Mouse (Mus musculus) heart, embryonic 13.5 days (tissue): Measurements from ENCODE around the gene Psmc3ip. TPM values are rescaled to one million over a fixed set of nuclear protein-coding genes. Genes with fewer than 3 reads are reported as not detected.
"Not testable (repeated sequence)": the region's sequence is repeated elsewhere in the genome, so short reads cannot be mapped to it uniquely, and the experiment has no call there.

Experiments
- ATAC-seq: fragments of 200-750 bp; cut with Nextera tagmentation; 2 replicates; pipeline ENCODE4 v1.8.0; 2017; ENCODE audit warnings: moderate TSS enrichment; ENCODE audit not compliant: insufficient number of reproducible peaks, low FRiP score, low TSS enrichment; ENCODE audit errors: extremely low read depth
- H3K27ac ChIP-seq: fragments of 300-500 bp; sonication (generic); replicated peaks from 2 replicates; pipeline ENCODE4 v1.5.1; 2015; ENCODE audit warnings: moderate library complexity, mild to moderate bottlenecking, inconsistent platforms
- H3K27me3 ChIP-seq: fragments of 300-500 bp; sonication (generic); replicated peaks from 2 replicates; pipeline ENCODE4 v1.6.1; 2015; ENCODE audit warnings: mild to moderate bottlenecking, inconsistent platforms
- H3K36me3 ChIP-seq: fragments of 300-500 bp; sonication (generic); 2 replicates; pipeline ENCODE4 v1.6.1; 2015; ENCODE audit warnings: mild to moderate bottlenecking, inconsistent platforms
- H3K4me1 ChIP-seq: fragments of 300-500 bp; sonication (generic); 2 replicates; pipeline ENCODE4 v1.6.1; 2015; ENCODE audit warnings: inconsistent platforms
- H3K4me2 ChIP-seq: fragments of 300-500 bp; sonication (generic); 2 replicates; pipeline ENCODE4 v1.6.1; 2015; ENCODE audit warnings: inconsistent platforms, mild to moderate bottlenecking, moderate library complexity
- H3K4me3 ChIP-seq: fragments of 300-500 bp; sonication (generic); 2 replicates; pipeline ENCODE4 v1.5.1; 2015; ENCODE audit warnings: moderate library complexity, mild to moderate bottlenecking, inconsistent platforms
- H3K9ac ChIP-seq: fragments of 300-500 bp; sonication (generic); 2 replicates; pipeline ENCODE4 v1.6.1; 2015; ENCODE audit warnings: inconsistent platforms, mild to moderate bottlenecking, moderate library complexity
- H3K9me3 ChIP-seq: fragments of 300-500 bp; sonication (generic); 2 replicates; pipeline ENCODE4 v1.6.1; 2016; ENCODE audit warnings: inconsistent platforms
- WGBS: fragments of 180-500 bp; shearing (Covaris S2); methylation state at CpG from one replicate; pipeline ENCODE4 v1.1.7; 2015; ENCODE audit warnings: mixed read lengths; 5-methylcytosine and 5-hydroxymethylcytosine counted together
- polyA plus RNA-seq: library from polyadenylated mRNA; unstranded; fragments of >200 nt; fragmentation: Nextera tagmentation; extraction: Ambion mirVana; gene quantifications from 2 replicates; pipeline ENCODE4 v1.2.1, GENCODE M21; 2015

The Psmc3ip gene
- polyA plus RNA-seq, 1 experiment from 2014 or later = 21.4 TPM

- Histone ChIP-seq H3K27me3 (no peaks in the 10 kb centered on the region), H3K36me3 (peaks cover 12% of the 10 kb centered on the region), H3K4me1 (peaks cover 29% of the 10 kb centered on the region), H3K27ac (no peak overlapping the region), H3K4me3 (no peak overlapping the region), H3K9me3 (no peaks in the 10 kb centered on the region), H3K9ac (no peak overlapping the region), H3K4me2 (no peak overlapping the region)
- no peak for ATAC-seq
- 79% methylated on average over 2 of the region's 2 CpGs for WGBS
Measured at GRCm38 (mm10) chr11:101131187-101131586, 36.0 kb upstream of the Psmc3ip start.

DNA sequence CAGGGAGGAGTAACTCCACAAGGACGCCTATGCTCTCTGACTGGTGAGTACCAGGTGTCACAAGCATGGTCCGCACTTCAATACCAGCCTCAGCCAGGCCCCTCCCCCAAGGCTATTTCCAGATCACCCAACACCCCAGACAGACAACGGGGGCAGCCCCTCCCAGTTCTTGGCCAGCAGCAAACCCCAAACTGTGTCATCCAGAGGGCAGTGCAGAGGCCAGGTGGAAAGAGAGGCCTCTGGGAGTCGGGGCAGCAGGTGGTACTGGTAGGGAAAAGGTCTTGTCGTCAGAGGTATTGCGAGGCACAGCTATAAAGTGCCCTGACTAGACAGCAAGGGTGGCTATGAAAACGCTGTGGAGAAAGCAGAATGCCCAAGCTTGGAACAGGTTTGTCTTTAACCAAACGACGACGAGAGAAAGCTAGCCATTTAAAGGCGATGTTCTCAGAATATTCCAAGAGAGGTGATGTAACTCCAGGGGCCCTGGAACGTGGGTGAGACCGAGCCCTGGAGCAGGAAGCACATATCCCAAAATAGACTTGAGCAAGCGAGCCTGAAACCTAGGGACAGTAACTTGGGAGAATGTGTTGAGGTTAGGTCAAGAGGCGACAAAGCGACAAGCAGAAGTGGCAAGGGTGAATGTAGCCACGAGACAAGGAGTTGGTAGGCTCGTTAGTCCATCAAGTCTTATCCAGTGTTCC lies 35.0 kb upstream of the Psmc3ip start:
- ATAC-seq = peak; percentile 45; the same call in 1 of the 2 replicates
- no peaks in the 10 kb centered on the region for H3K27me3 ChIP-seq
- WGBS = 20% methylated on average over 18 of the region's 18 CpGs
- H3K4me1 ChIP-seq = peaks cover 29% of the 10 kb centered on the region
- H3K9ac ChIP-seq = peak overlapping the region; percentile 5; the same call in 1 of the 2 replicates
- no peak overlapping the region for H3K4me3 ChIP-seq
- peak overlapping the region; percentile 39 for H3K4me2 ChIP-seq
- no peaks in the 10 kb centered on the region for H3K9me3 ChIP-seq
- H3K36me3 ChIP-seq = peaks cover 22% of the 10 kb centered on the region
- H3K27ac ChIP-seq = peak overlapping the region; percentile 83

- H3K9me3 ChIP-seq = no peaks in the 10 kb centered on the region
- H3K4me1 ChIP-seq = peaks cover 21% of the 10 kb centered on the region
- H3K36me3 ChIP-seq = peaks cover 31% of the 10 kb centered on the region
- WGBS = 84% methylated on average over 11 of the region's 11 CpGs
- ATAC-seq = no peak
- no peak overlapping the region for H3K4me3 ChIP-seq
- no peak overlapping the region for H3K4me2 ChIP-seq
- H3K27ac ChIP-seq = no peak overlapping the region
- H3K9ac ChIP-seq = no peak overlapping the region
- H3K27me3 ChIP-seq = no peaks in the 10 kb centered on the region
Measured at GRCm38 (mm10) chr11:101128996-101129577, 33.9 kb upstream of the Psmc3ip start.

DNA sequence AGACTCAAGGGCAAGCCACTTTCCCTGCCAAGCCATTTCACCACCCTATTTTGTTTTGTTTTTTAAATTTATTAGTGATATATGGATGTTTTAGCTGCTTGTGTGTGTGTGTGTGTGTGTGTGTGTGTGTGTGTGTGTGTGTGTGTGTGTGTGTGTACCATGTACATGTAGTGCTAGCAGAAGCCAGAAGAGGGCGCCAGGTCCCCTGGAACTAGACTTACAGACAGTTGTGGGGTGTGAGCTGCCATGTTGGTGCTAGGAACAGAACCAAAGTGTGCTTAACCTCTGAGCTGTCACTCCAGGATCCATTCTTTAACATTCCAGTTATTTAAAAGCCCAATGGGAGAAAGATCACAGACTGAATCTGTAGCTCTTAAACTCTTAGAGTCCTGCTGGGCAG lies 31.8 kb upstream of the Psmc3ip start:
- Histone ChIP-seq H3K4me1 (peaks cover 18% of the 10 kb centered on the region), H3K36me3 (peaks cover 52% of the 10 kb centered on the region), H3K9me3 (no peaks in the 10 kb centered on the region), H3K4me2 (no peak overlapping the region), H3K9ac (no peak overlapping the region), H3K4me3 (no peak overlapping the region), H3K27me3 (no peaks in the 10 kb centered on the region), H3K27ac (no peak overlapping the region)
- 90% methylated on average over 1 of the region's 1 CpGs for WGBS
- ATAC-seq = no peak

DNA sequence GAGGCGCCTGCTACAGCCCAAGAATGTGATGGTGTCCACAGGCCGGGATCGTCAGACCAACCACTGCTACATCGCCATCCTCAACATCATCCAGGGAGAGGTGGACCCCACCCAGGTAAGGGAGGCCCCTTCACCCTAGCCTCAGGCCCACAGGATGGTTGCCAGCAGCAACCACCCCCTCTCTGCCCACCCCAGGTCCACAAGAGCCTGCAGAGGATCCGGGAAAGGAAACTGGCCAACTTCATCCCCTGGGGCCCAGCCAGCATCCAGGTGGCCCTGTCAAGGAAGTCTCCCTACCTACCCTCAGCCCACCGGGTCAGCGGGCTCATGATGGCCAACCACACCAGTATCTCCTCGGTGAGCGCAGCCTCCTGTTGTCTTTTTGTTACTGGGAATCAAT lies 29.8 kb upstream of the Psmc3ip start:
- peaks cover 58% of the 10 kb centered on the region for H3K36me3 ChIP-seq
- 94% methylated on average over 9 of the region's 9 CpGs for WGBS

GRCm38 (mm10) chr11:101124494-101124893 lies 29.3 kb upstream of the Psmc3ip start:
- H3K27me3 ChIP-seq, ATAC-seq, H3K4me2 ChIP-seq, H3K9me3 ChIP-seq, H3K9ac ChIP-seq, H3K4me3 ChIP-seq, H3K27ac ChIP-seq: not testable (repeated sequence)
- Histone ChIP-seq H3K4me1 (peaks cover 17% of the 10 kb centered on the region), H3K36me3 (peaks cover 58% of the 10 kb centered on the region)
- WGBS = 91% methylated on average over 8 of the region's 8 CpGs

More for the DNA sequence above, 29.8 kb upstream of the Psmc3ip start:
- not testable (repeated sequence) for H3K9ac ChIP-seq, H3K27me3 ChIP-seq, H3K4me2 ChIP-seq, H3K9me3 ChIP-seq, H3K4me3 ChIP-seq, ATAC-seq, H3K27ac ChIP-seq
- peaks cover 19% of the 10 kb centered on the region for H3K4me1 ChIP-seq

DNA sequence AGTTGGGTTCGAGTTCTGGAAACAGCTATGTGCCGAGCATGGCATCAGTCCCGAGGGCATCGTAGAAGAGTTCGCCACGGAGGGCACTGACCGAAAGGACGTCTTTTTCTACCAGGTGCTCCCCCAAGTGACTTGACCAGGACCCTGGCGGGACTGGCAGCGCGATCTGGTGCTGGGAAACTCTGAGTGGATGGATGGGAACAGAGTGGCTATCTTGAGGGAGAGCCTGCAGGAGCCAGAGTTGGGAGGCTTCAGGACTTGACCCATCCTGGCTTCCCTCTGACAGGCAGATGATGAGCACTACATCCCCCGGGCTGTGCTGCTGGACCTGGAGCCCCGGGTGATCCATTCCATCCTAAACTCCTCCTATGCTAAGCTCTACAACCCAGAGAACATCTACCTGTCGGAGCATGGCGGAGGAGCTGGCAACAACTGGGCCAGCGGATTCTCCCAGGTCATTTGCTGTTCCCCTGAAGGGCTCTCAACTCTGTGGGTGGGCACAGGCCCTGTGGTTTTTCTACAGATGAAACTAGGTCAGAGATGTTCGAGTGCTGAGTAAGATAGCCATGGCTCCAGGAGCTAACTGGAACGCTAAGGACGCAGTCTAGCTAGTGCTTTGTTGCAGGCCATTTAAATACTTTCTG lies 25.4 kb upstream of the Psmc3ip start:
- WGBS = 19% methylated on average over 19 of the region's 19 CpGs
- H3K9ac ChIP-seq = peak overlapping the region; percentile 93
- peaks cover 43% of the 10 kb centered on the region for H3K4me1 ChIP-seq
- peaks cover 48% of the 10 kb centered on the region for H3K36me3 ChIP-seq
- H3K27me3 ChIP-seq = no peaks in the 10 kb centered on the region
- ATAC-seq = no peak
- no peaks in the 10 kb centered on the region for H3K9me3 ChIP-seq
- H3K4me2 ChIP-seq = peak overlapping the region; percentile 99
- H3K27ac ChIP-seq = peak overlapping the region; percentile 94
- peak overlapping the region; percentile 81 for H3K4me3 ChIP-seq

DNA sequence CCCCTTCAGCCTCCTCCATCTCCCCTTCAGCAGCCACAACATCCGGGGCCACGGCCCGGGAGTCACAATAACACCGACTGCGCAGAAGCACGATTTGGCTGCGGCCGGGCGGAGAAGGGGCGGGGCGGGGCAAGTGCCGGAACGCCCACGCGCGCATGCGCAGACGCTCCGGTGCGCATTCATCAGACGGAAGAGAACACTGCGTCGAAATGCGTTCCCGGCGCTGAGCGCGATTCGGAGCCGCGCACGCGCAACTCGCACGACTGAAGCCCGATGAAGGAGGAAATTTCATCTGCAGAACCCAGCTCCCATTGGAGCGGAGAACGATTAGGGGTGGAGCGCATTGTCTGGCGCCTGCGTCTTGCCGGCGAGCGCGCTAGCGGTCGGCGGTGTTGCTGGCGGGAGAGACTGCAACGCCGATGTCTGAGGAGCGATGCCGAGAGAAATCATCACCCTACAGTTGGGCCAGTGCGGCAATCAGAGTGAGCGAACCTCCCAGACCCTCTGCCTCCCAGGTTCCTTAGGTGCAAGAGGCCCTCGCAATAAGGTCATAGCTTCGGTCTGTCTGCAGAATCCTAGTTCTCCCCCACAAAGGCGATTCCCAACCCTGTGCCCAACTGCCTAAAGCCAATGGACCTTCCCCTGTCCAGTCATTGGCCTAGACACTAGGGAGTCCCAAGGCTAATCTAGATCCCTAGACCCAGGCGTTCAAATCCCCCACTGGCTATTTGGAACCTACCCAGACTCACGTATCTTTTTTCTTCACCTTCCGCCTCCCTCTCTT lies 24.7 kb upstream of the Psmc3ip start, which contains the start of the genes Retreg3 and Tubg1:
TSS of gene Retreg3 (minus strand) at position 133 of the 784 bp plus-strand sequence.
TSS of gene Tubg1 (plus strand) at position 178 of the 784 bp plus-strand sequence.
- Histone ChIP-seq H3K27me3 (no peaks in the 10 kb centered on the region), H3K27ac (peak within 1 kb of the TSS; percentile 94), H3K4me3 (peak within 1 kb of the TSS; percentile 81), H3K4me2 (peak within 1 kb of the TSS; percentile 99), H3K9ac (peak within 1 kb of the TSS; percentile 93), H3K4me1 (peaks cover 49% of the 10 kb centered on the region), H3K9me3 (no peaks in the 10 kb centered on the region), H3K36me3 (peaks cover 41% of the 10 kb centered on the region)
- ATAC-seq = peak; percentile 95
- WGBS = under 1% methylated on average over 61 of the region's 61 CpGs

DNA sequence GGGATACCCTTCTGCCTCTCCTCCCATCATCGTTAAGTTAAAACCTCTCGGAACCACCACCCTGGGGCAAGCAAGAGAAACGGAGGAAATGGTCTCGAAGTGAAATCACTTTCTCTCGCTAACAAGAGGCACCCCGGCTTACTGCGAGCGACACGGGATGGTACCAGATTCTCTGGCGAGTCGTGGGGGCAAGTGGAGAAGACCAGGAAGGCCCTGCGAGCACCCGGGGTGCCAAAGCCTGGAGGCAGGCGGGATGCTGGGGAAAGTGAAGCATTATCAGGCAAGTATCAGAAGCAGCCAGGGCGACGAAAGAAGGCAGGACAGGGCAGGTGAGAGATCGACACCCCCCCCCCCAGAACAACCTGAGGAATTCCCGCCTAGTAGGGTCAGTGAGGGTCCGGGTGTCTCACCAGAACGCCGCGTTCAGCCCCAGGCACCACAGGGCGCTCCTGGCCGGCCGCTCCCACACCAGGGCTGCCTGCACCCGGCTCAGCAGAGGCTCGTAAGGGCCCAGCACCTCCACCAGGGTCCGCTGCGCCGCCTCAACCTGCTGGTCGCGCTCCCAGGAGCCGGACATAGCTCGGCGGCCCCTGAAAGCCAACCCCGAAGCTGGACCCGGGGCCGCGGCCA lies 24.0 kb upstream of the Psmc3ip start:
- no peaks in the 10 kb centered on the region for H3K27me3 ChIP-seq
- peaks cover 50% of the 10 kb centered on the region for H3K4me1 ChIP-seq
- peak overlapping the region; percentile 81 for H3K4me3 ChIP-seq
- WGBS = under 1% methylated on average over 36 of the region's 39 CpGs
- H3K9me3 ChIP-seq = no peaks in the 10 kb centered on the region
- peak overlapping the region; percentile 99 for H3K4me2 ChIP-seq
- peak overlapping the region; percentile 94 for H3K27ac ChIP-seq
- peaks cover 35% of the 10 kb centered on the region for H3K36me3 ChIP-seq
- H3K9ac ChIP-seq = peak overlapping the region; percentile 91
- ATAC-seq = peak; percentile 73

DNA sequence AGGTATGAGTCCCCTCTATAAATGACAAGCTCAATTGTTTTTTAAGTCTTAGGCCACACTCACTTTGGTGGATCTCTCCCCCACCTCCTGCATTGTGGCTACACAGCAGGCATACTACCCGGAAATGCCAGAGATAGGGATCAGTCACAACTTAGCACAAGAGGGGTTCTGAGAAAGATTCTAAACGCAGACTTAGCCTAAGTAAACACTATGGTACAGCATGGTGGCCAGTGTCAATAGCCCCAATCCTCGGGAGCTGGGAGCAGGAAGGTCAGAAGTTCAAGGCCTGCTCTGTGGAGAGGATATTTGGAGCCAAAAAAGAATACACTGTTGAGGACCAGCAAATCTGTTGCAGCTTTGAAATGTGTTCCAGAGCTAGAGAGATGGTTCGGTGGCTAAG lies 22.9 kb upstream of the Psmc3ip start:
- no peaks in the 10 kb centered on the region for H3K27me3 ChIP-seq
- 28% methylated on average over 4 of the region's 4 CpGs for WGBS
- H3K9ac ChIP-seq = peak overlapping the region; percentile 91
- H3K27ac ChIP-seq = 0 out of 2 replicates have a peak overlapping the region, but pooled peaks have one; percentile 8
- H3K4me2 ChIP-seq = peak overlapping the region; percentile 99
- peaks cover 32% of the 10 kb centered on the region for H3K36me3 ChIP-seq
- ATAC-seq = no peak
- H3K4me3 ChIP-seq = peak overlapping the region; percentile 81
- H3K4me1 ChIP-seq = peaks cover 50% of the 10 kb centered on the region
- H3K9me3 ChIP-seq = peaks cover under 1% of the 10 kb centered on the region; the same call in 1 of the 2 replicates
